Mouse (Mus musculus) stomach, postnatal 0 days (tissue): ENCODE data around the gene Gm21897.

Experiments used
- CTCF ChIP-seq: IDR thresholded peaks from 2 replicates; pipeline ENCODE4 v1.5.1; 2016; ENCODE audit warnings: antibody characterized with exemption, low read depth, mild to moderate bottlenecking, moderate library complexity
- EP300 ChIP-seq: optimal IDR thresholded peaks from 2 replicates; pipeline ENCODE3; 2016; ENCODE audit warnings: antibody characterized with exemption

- TF ChIP-seq CTCF (no peak), EP300 (no peak)
These were observed 28.8 kb downstream of the Gm21897 start for GRCm38 (mm10) chr16:15346045-15346444.
